Mouse (Mus musculus): ENCODE results near the gene Herpud1. TPM values are rescaled to one million over a fixed set of nuclear protein-coding genes. Genes with fewer than 3 reads are reported as not detected.

The Herpud1 gene
- polyA plus RNA-seq (2014; fragmentation: Illumina TruSeq; extraction: RNeasy Lipid Tissue Mini Kit (QIAGEN cat#74804); ENCODE audit: low read depth, low replicate concordance): 191 TPM

DNA sequence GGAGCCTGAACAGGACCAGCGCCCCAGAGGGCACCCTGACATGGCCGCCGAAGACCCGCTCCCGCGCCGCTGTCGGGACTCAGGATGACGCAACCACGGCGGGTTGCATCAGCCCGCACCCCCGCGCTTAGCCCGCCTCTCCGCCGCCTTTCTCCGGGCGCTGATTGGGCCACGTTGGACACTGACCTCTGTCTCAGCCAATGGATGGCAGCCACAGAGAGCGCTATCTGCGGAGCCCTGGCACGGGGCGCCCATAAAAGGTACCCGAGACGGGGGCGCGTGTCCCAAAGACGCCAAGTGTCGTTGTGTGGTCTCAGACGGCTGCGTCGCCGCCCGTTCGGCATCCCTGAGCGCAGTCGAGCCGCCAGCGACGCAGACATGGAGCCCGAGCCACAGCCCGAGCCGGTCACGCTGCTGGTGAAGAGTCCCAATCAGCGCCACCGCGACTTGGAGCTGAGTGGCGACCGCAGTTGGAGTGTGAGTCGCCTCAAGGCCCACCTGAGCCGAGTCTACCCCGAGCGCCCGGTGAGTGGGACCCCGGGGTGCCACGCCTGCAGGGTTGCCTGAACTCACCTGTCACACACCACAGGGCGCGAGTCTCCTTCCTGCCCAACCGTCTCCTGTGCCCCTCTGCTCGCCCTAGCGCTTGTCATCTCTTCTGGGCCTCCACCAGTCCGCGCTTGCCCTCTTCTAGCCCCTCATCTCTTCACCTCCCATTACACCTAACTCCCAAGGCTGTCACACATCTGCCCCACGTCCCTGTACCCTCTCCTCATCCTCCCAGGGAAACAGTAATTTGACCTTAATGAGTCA, at the start of gene Herpud1:
TSS of gene Herpud1 (plus strand) at position 225 of the 813 bp plus-strand sequence.

DNA sequence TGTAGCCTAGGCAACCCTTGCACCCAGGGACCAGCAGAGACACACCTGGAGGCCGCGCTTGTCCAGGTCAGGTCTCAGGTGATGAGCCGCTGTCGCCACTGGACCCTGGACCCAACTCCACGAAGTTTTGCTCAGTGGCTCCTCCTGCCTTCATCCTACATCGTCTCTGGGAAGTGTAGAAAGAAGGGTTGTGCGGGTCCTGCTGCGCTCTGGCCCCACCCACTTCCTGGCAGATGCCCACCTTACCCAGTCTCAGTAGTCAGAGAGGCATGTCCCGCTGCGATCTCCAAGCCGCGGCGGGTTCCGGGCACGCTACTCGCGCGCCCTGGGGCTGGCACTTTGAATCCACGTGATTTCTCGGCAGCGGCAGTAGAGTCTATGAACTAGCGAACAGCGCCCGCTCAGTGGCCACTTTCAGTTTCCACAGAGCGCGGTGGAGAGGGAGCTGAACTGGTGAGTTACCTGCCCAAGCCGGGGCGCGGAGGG, 47.8 kb downstream of the Herpud1 start, which contains the start of gene Nlrc5:
TSS of gene Nlrc5 (plus strand) at position 376 of the 486 bp plus-strand sequence.

Other genes with a start within 250 kb of the Herpud1 start
- gene Mt4, start 249.2 kb upstream of the Herpud1 start, polyA plus RNA-seq (2014; fragmentation: Illumina TruSeq; extraction: RNeasy Lipid Tissue Mini Kit (QIAGEN cat#74804); ENCODE audit: low read depth, low replicate concordance): not detected
- gene Mt3, start 233.8 kb upstream of the Herpud1 start, polyA plus RNA-seq (2014; fragmentation: Illumina TruSeq; extraction: RNeasy Lipid Tissue Mini Kit (QIAGEN cat#74804); ENCODE audit: low read depth, low replicate concordance): not detected
- gene Mt2, start 213.8 kb upstream of the Herpud1 start, polyA plus RNA-seq (2014; fragmentation: Illumina TruSeq; extraction: RNeasy Lipid Tissue Mini Kit (QIAGEN cat#74804); ENCODE audit: low read depth, low replicate concordance): 13.5 TPM
- gene Mt1, start 207.4 kb upstream of the Herpud1 start, polyA plus RNA-seq (2014; fragmentation: Illumina TruSeq; extraction: RNeasy Lipid Tissue Mini Kit (QIAGEN cat#74804); ENCODE audit: low read depth, low replicate concordance): 7.3 TPM
- 9.7 TPM for gene Nup93, start 171.9 kb upstream of the Herpud1 start, polyA plus RNA-seq (2014; fragmentation: Illumina TruSeq; extraction: RNeasy Lipid Tissue Mini Kit (QIAGEN cat#74804); ENCODE audit: low read depth, low replicate concordance)
- gene Slc12a3, start 57.2 kb upstream of the Herpud1 start, polyA plus RNA-seq (2014; fragmentation: Illumina TruSeq; extraction: RNeasy Lipid Tissue Mini Kit (QIAGEN cat#74804); ENCODE audit: low read depth, low replicate concordance): 176 TPM
- 2.7 TPM for gene Nlrc5, start 47.9 kb downstream of the Herpud1 start, polyA plus RNA-seq (2014; fragmentation: Illumina TruSeq; extraction: RNeasy Lipid Tissue Mini Kit (QIAGEN cat#74804); ENCODE audit: low read depth, low replicate concordance)
- gene Cpne2, start 146.6 kb downstream of the Herpud1 start, polyA plus RNA-seq (2014; fragmentation: Illumina TruSeq; extraction: RNeasy Lipid Tissue Mini Kit (QIAGEN cat#74804); ENCODE audit: low read depth, low replicate concordance): 3.6 TPM
- 56.8 TPM for gene Rspry1, start 215.5 kb downstream of the Herpud1 start, polyA plus RNA-seq (2014; fragmentation: Illumina TruSeq; extraction: RNeasy Lipid Tissue Mini Kit (QIAGEN cat#74804); ENCODE audit: low read depth, low replicate concordance)
- gene Fam192a, start 215.6 kb downstream of the Herpud1 start, polyA plus RNA-seq (2014; fragmentation: Illumina TruSeq; extraction: RNeasy Lipid Tissue Mini Kit (QIAGEN cat#74804); ENCODE audit: low read depth, low replicate concordance): 54.6 TPM

Data from kidney, adult 10 weeks (tissue).